Mouse (Mus musculus) ES-E14 (cell line): ENCODE measurements around the gene Nlrc3.

Experiments used
- CHD2 ChIP-seq: IDR thresholded peaks from 2 replicates; pipeline ENCODE4 v1.6.1; 2014; ENCODE audit warnings: mild to moderate bottlenecking, low read depth, low read length, inconsistent platforms
- HCFC1 ChIP-seq: IDR thresholded peaks from 2 replicates; pipeline ENCODE4 v1.6.1; 2012; ENCODE audit warnings: low read length, inconsistent platforms, borderline replicate concordance; ENCODE audit not compliant: insufficient read depth
- MAFK ChIP-seq: IDR thresholded peaks from 2 replicates; pipeline ENCODE4 v1.6.1; 2014; ENCODE audit warnings: mild to moderate bottlenecking, low read depth, low read length, inconsistent platforms; ENCODE audit not compliant: insufficient read depth
- ZC3H11A ChIP-seq: IDR thresholded peaks from 2 replicates; pipeline ENCODE4 v1.6.1; 2012; ENCODE audit warnings: low read depth, mild to moderate bottlenecking, inconsistent platforms, low read length, borderline replicate concordance
- ZNF384 ChIP-seq: IDR thresholded peaks from 2 replicates; pipeline ENCODE4 v1.6.1; 2012; ENCODE audit warnings: low read depth, low read length, inconsistent platforms

- TF ChIP-seq ZNF384 (no peak), ZC3H11A (no peak), MAFK (no peak), HCFC1 (no peak), CHD2 (no peak)
These were observed 11.4 kb downstream of the Nlrc3 start for GRCm38 (mm10) chr16:3964990-3965389.
